Mouse (Mus musculus) neural tube, embryonic 15.5 days (tissue): ENCODE results near the gene Gm5431. TPM values are rescaled to one million over a fixed set of nuclear protein-coding genes. Genes with fewer than 3 reads are reported as not detected.
"Not testable (repeated sequence)": the region's sequence is repeated elsewhere in the genome, so short reads cannot be mapped to it uniquely, and the experiment has no call there.

Experiments
- ATAC-seq: fragments of 200-750 bp; cut with Nextera tagmentation; 2 replicates; pipeline ENCODE4 v1.8.0; 2017; ENCODE audit warnings: mild to moderate bottlenecking, moderate TSS enrichment, moderate library complexity; ENCODE audit not compliant: low FRiP score
- H3K27ac ChIP-seq: fragments of 300-500 bp; sonication (generic); replicated peaks from 2 replicates; pipeline ENCODE4 v1.5.1; 2015; ENCODE audit warnings: mild to moderate bottlenecking, inconsistent platforms
- H3K27me3 ChIP-seq: fragments of 300-500 bp; sonication (generic); replicated peaks from 2 replicates; pipeline ENCODE4 v1.6.1; 2015; ENCODE audit warnings: inconsistent platforms
- H3K36me3 ChIP-seq: fragments of 300-500 bp; sonication (generic); 2 replicates; pipeline ENCODE4 v1.6.1; 2015; ENCODE audit warnings: inconsistent platforms
- H3K4me1 ChIP-seq: fragments of 300-500 bp; sonication (generic); 2 replicates; pipeline ENCODE4 v1.6.1; 2015; ENCODE audit warnings: inconsistent platforms
- H3K4me2 ChIP-seq: fragments of 300-500 bp; sonication (generic); 2 replicates; pipeline ENCODE4 v1.6.1; 2015; ENCODE audit warnings: inconsistent platforms, mild to moderate bottlenecking, moderate library complexity
- H3K4me3 ChIP-seq: fragments of 300-500 bp; sonication (generic); replicated peaks from 2 replicates; pipeline ENCODE4 v1.5.1; 2015; ENCODE audit warnings: mild to moderate bottlenecking, inconsistent platforms
- H3K9ac ChIP-seq: fragments of 300-500 bp; sonication (generic); replicated peaks from 2 replicates; pipeline ENCODE4 v1.6.1; 2015; ENCODE audit warnings: mild to moderate bottlenecking, inconsistent platforms
- H3K9me3 ChIP-seq: fragments of 300-500 bp; sonication (generic); replicated peaks from 2 replicates; pipeline ENCODE4 v1.6.1; 2016; ENCODE audit warnings: inconsistent platforms
- WGBS: fragments of 180-500 bp; shearing (Covaris S2); methylation state at CpG from one replicate; pipeline ENCODE4 v1.1.7; 2015; ENCODE audit warnings: mixed read lengths; 5-methylcytosine and 5-hydroxymethylcytosine counted together
- polyA plus RNA-seq: library from polyadenylated mRNA; unstranded; fragments of >200 nt; fragmentation: Nextera tagmentation; extraction: Ambion mirVana; gene quantifications from 2 replicates; pipeline ENCODE4 v1.2.1, GENCODE M21; 2015

Gm5431 gene
- polyA plus RNA-seq, 1 experiment from 2014 or later, result 0.24 TPM

- Histone ChIP-seq H3K27ac (no peak overlapping the region), H3K27me3 (peaks cover 11% of the 10 kb centered on the region), H3K9ac (no peak overlapping the region), H3K4me1 (no peaks in the 10 kb centered on the region), H3K9me3 (no peaks in the 10 kb centered on the region), H3K36me3 (no peaks in the 10 kb centered on the region), H3K4me3 (no peak overlapping the region), H3K4me2 (no peak overlapping the region)
- WGBS, result 69% methylated on average over 5 of the region's 5 CpGs
- ATAC-seq, result no peak
Observed at GRCm38 (mm10) chr11:48846881-48847280, 55.1 kb downstream of the Gm5431 start.

DNA sequence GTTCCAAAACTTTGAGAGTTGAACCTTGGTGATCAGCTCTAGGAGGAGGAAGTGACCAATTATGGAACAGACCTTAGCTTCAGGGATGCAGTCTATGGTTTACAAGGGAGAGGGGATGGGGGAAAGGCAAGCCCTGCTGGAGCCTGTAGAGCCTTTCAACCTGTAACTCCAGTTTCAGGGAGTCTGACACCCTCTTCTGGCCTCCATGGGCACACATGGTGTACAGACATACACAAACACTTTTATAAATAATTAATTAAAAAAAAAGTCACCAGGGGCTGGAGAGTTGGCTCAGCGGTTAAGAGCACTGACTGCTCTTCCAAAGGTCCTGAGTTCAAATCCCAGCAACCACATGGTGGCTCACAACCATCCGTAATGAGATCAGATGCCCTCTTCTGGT is 55.7 kb downstream of the Gm5431 start:
- 82% methylated on average over 2 of the region's 2 CpGs for WGBS
- H3K9ac ChIP-seq, H3K9me3 ChIP-seq, ATAC-seq, H3K27ac ChIP-seq, H3K36me3 ChIP-seq, H3K4me2 ChIP-seq, H3K4me3 ChIP-seq, H3K4me1 ChIP-seq: not testable (repeated sequence)
- H3K27me3 ChIP-seq, result peaks cover 11% of the 10 kb centered on the region

DNA sequence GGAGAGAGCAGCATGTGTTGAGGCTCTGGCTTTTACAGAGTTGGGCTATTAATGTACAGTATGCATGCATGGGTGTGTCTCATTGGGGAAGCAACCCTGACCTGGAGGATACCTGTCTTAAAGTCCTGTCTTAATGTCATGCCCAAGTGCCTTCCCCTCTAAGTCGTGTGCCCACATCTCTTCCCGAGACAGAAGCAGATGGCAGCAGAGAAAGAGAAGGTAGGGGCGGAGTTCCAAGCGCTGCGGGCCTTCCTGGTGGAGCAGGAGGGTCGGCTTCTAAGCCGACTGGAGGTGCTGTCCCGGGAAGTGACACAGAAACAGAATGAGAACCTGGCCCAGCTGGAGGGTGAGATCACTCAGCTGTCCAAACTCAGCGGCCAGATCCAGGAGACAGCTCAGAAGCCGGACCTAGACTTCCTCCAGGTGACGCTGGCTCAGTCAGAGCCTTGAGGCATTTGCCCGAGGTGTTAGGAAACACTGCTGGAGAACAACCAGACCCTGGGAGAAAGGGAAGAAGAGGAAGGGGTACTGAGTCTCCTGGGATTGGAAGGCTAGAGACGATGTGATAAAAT is 56.7 kb downstream of the Gm5431 start:
- no peaks in the 10 kb centered on the region for H3K4me1 ChIP-seq
- no peak overlapping the region for H3K9ac ChIP-seq
- no peak overlapping the region for H3K4me3 ChIP-seq
- no peak overlapping the region for H3K27ac ChIP-seq
- H3K36me3 ChIP-seq, result no peaks in the 10 kb centered on the region
- no peaks in the 10 kb centered on the region for H3K9me3 ChIP-seq
- ATAC-seq, result no peak
- 40% methylated on average over 13 of the region's 13 CpGs for WGBS
- no peak overlapping the region for H3K4me2 ChIP-seq
- peaks cover 11% of the 10 kb centered on the region for H3K27me3 ChIP-seq

DNA sequence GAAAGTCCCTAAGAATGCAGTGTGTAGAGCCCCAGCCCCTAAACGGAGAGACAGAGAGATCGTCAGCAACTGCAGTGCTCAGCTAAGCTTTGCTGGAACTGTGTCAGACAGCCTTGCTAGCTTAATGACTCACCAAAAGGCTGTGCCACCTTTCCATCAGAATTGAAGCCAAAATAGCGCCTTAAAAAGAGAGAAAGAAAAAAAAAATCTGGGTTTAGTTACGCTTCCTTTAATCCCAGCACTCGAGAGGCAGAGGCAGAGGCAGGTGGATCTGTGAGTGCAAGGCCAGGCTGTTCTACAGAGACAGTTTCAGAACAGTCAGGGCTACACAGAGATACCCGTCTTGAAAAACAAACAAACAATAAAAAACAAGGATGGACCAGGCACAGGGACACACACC is 57.7 kb downstream of the Gm5431 start:
- WGBS, result 65% methylated on average over 6 of the region's 6 CpGs
- Histone ChIP-seq H3K9ac (no peak overlapping the region), H3K4me3 (no peak overlapping the region), H3K4me1 (no peaks in the 10 kb centered on the region), H3K36me3 (no peaks in the 10 kb centered on the region), H3K27me3 (peaks cover 13% of the 10 kb centered on the region), H3K9me3 (no peaks in the 10 kb centered on the region), H3K4me2 (no peak overlapping the region), H3K27ac (no peak overlapping the region)
- ATAC-seq, result no peak

DNA sequence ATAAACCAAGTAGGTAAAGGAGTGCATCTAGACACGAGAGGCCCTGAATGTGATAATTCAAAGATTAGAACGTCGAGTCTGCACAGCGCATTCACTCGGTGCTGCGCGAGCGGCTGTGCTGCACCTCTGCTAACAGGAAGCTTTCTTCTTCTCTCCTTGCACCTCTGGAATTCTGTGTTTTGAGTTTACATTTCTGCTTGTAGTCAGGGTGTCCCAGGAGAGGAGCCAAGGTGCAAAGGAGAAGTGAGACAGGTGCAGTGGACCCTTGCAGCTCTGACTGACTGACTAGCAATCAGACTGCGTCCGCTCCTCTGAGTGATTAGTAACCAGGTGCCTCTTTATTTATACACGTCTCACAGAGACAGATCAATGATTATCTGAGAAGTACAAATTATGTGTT is 58.8 kb downstream of the Gm5431 start:
- peaks cover 7% of the 10 kb centered on the region; the same call in 1 of the 2 replicates for H3K27me3 ChIP-seq
- no peak overlapping the region for H3K4me3 ChIP-seq
- no peaks in the 10 kb centered on the region for H3K9me3 ChIP-seq
- no peak for ATAC-seq
- H3K4me2 ChIP-seq, result no peak overlapping the region
- H3K9ac ChIP-seq, result no peak overlapping the region
- peaks cover 6% of the 10 kb centered on the region for H3K4me1 ChIP-seq
- H3K36me3 ChIP-seq, result no peaks in the 10 kb centered on the region
- H3K27ac ChIP-seq, result no peak overlapping the region
- 88% methylated on average over 11 of the region's 11 CpGs for WGBS

DNA sequence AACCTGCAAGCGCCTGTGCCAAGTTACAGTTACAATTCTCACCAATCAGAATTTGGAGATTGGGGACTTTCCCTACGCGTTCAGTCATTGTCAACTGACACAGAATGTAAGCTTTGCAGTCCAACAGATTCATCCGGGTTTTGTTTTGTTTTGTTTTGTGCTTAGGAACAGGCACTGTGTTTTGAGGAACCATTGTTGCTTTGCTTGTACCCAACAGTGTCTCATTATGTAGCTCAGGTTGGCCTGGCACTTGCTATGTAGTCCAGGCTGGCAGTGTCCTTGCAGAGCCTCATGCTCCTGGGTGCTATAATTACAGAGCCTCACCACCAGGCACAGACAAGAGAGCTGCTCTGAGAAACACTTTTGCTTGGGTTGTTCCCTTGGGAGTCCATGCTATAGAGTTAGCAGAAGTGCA is 59.6 kb downstream of the Gm5431 start:
- Histone ChIP-seq H3K4me3 (no peak overlapping the region), H3K4me2 (no peak overlapping the region), H3K36me3 (no peaks in the 10 kb centered on the region), H3K9me3 (no peaks in the 10 kb centered on the region), H3K9ac (no peak overlapping the region), H3K27me3 (peaks cover 7% of the 10 kb centered on the region; the same call in 1 of the 2 replicates), H3K27ac (no peak overlapping the region), H3K4me1 (peaks cover 9% of the 10 kb centered on the region)
- WGBS, result 90% methylated on average over 4 of the region's 4 CpGs
- ATAC-seq, result no peak

DNA sequence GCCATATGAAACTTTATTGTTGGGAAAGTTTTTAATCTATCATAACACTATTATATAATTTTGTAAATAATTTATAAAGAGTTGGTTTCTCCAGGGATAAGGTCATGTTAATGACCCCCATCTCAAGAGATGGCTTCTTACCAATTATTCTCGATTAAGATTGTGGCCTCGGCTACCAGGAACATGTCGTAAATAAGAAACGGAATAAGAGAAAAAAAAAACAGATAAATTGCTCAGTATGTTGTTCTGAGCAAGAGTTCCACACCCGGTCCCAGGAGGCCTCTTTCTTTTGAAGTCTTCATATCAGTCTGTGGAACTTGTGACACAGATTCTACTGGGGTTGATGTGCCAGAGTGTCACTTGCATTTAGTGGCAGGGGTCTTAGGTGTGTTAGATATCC is 60.8 kb downstream of the Gm5431 start:
- WGBS, result 82% methylated on average over 5 of the region's 5 CpGs
- Histone ChIP-seq H3K36me3 (no peaks in the 10 kb centered on the region), H3K27me3 (peaks cover 7% of the 10 kb centered on the region; the same call in 1 of the 2 replicates), H3K9me3 (no peaks in the 10 kb centered on the region), H3K4me2 (no peak overlapping the region), H3K4me1 (peaks cover 15% of the 10 kb centered on the region), H3K9ac (no peak overlapping the region), H3K27ac (no peak overlapping the region), H3K4me3 (no peak overlapping the region)
- ATAC-seq, result no peak

DNA sequence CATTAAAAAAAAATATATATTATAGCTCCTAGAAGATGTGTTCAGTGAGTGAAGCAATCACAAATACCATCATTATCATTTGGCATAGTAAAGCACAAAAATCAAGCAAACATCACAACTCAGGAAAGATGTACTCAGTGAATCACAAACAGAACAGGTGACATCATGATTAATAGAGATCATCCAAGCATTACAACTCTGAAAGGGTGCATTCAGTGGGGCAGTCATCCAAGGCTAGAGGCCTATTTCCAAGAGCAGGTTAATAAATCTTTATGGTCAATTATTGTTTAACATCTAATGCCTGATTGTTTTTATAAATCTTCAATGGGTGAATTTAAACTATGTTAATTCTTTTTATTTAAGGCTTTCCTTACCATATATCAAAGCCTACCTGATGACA is 61.2 kb downstream of the Gm5431 start:
- no peak for ATAC-seq
- H3K27ac ChIP-seq, result no peak overlapping the region
- no peak overlapping the region for H3K4me2 ChIP-seq
- peaks cover 15% of the 10 kb centered on the region for H3K4me1 ChIP-seq
- H3K9ac ChIP-seq, result no peak overlapping the region
- H3K9me3 ChIP-seq, result no peaks in the 10 kb centered on the region
- no peak overlapping the region for H3K4me3 ChIP-seq
- no peaks in the 10 kb centered on the region for H3K36me3 ChIP-seq
- H3K27me3 ChIP-seq, result peaks cover 7% of the 10 kb centered on the region; the same call in 1 of the 2 replicates

GRCm38 (mm10) chr11:48838879-48839680 is 62.9 kb downstream of the Gm5431 start:
- peak overlapping the region; percentile 93 for H3K4me3 ChIP-seq
- peaks cover 7% of the 10 kb centered on the region for H3K27me3 ChIP-seq
- 71% methylated on average over 10 of the region's 10 CpGs for whole genome bisulfite sequencing
- ATAC-seq, result no peak
- H3K36me3 ChIP-seq, result no peaks in the 10 kb centered on the region
- peaks cover 15% of the 10 kb centered on the region for H3K4me1 ChIP-seq
- H3K27ac ChIP-seq, result no peak overlapping the region
- H3K4me2 ChIP-seq, result peak overlapping the region; percentile 78
- no peaks in the 10 kb centered on the region for H3K9me3 ChIP-seq
- 0 out of 2 replicates have a peak overlapping the region, but pooled peaks have one; percentile 75 for H3K9ac ChIP-seq

DNA sequence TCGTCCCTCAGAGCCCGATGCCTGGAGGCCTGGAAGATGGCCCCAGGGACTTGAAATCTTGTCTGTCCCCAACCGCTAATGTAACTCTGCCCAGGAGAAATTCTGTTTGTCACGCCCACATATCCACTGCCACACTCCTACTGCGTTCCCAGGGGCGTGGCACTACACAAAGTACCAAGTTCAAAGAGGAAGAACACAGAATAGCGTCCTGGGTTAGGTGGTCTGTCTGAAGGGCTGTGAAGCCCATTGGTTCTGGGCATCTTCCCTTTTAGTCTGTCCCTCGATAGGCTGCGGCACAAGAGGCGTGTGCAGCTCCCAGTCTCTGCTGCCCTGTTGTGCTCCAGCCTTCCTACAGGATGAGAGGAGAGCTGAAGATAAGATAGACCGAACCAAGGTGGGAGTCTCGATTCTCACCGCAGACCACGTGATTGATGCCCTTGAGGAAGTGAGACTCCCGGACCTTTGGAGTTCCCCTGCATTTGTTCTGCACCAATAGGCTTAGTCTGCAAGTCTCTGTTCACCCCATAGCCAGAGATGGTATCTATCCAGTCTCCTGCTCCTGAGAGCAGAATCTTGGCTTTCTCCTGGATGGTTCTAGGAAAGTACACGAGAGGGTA is 63.7 kb downstream of the Gm5431 start:
- H3K4me2 ChIP-seq, result peak overlapping the region; percentile 78
- H3K27me3 ChIP-seq, result peaks cover 7% of the 10 kb centered on the region
- H3K27ac ChIP-seq, result peak overlapping the region; percentile 76
- peak overlapping the region; percentile 75 for H3K9ac ChIP-seq
- H3K4me1 ChIP-seq, result peaks cover 15% of the 10 kb centered on the region
- H3K36me3 ChIP-seq, result no peaks in the 10 kb centered on the region
- 0 out of 2 replicates have a peak, but pooled peaks have one; percentile 7 for ATAC-seq
- 3% methylated on average over 16 of the region's 16 CpGs for WGBS
- H3K4me3 ChIP-seq, result peak overlapping the region; percentile 93
- no peaks in the 10 kb centered on the region for H3K9me3 ChIP-seq
